Mouse (Mus musculus): Measurements from ENCODE around the gene Gm49425.
"Not testable (repeated sequence)": the region's sequence is repeated elsewhere in the genome, so short reads cannot be mapped to it uniquely, and the experiment has no call there.

Gm49425 gene

DNA sequence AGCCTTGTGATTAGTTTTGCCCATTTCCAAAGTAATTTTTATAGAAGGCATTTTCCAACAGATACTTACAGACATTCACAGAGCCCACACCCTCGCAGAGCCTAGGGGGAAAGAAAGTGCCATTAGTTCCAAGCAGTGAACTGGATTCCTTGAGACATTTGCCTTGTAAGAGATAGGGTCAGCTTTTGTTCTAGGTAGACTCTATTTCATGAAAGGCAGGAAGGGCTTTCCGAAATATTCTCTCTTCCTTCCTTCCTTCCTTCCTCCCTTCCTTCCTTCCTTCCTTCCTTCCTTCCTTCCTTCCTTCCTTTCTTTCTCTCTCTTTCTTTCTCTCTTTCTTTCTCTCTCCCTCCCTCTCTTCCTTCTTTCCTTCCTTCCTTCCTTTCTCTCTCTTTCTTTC, at the start of gene Gm49425:
Gene Gm49425, minus strand, starts transcription at position 101 of the 400 bp plus-strand sequence.
- not testable (repeated sequence) for DNase-seq

DNA sequence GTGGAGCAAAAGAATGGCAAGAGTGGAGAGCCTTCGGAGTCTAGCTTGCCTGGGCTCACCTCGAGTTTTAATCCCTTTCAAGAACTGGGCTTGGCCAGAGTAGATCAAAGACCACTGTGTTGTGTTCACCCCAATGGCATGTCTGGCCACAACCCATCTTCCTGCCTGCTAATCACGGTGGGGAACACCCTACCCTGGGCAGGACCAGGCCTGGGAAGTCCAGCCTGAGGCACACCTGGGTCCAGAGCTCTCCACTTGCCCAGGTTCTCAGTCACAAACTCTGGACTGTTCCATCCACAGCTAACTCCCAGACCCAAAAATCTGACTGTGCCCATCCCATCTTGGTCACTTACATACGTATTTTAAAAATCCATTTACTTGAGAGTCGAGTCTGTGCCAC, 45.8 kb upstream of the Gm49425 start, which contains the start of gene Krt90:
Gene Krt90, minus strand, starts transcription at position 101 of the 400 bp plus-strand sequence.
- DNase-seq = no peak

DNA sequence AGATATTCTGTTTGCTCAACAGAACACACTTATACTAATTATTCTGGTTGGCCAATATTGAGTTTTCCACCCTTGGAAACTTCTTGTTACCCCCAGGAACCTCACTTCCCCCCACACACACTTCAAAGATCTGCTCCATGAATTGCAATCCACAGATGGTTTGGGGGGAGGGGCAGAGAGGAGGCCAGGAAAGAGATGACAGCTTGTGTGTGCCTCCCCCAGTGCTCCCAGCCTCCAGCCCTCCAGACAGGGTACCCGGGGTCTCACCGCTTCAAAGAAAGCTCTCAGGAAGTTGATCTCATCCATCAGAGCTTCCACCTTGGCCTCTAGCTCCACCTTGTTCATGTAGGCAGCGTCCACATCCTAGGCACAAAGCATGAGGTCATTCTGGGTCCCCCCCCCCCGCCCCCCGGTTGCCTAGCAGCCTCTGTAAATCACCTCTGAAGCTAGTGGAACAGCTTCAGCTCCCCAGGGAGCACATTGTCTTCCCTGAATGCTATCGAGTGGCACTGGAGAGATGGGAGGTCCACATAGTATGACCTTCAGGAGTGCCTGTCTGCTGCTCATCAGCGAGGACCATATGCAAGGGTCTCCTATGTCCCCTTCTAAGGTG, 41.1 kb upstream of the Gm49425 start:
- no peak for DNase-seq

DNA sequence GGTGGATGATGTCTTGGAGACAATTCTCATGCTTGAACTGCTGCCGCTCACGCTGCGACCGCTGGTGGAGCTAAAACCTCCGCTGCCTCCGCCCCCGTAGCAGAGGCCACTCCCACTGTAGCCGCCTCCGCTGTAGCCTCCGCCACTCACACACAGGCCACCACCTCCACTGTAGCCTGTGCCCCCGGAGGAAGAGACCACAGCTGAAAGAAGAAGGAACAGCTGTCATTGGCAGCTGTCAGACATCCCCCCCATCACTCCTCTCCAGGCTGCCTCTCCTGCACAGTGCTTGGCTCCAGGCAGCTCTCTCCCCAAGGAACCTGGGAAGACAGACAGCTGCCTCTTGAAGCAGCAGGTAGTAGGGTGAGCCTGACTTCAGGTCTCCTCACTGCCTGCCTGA, 36.1 kb upstream of the Gm49425 start:
- DNase-seq = peak; percentile 40

DNA sequence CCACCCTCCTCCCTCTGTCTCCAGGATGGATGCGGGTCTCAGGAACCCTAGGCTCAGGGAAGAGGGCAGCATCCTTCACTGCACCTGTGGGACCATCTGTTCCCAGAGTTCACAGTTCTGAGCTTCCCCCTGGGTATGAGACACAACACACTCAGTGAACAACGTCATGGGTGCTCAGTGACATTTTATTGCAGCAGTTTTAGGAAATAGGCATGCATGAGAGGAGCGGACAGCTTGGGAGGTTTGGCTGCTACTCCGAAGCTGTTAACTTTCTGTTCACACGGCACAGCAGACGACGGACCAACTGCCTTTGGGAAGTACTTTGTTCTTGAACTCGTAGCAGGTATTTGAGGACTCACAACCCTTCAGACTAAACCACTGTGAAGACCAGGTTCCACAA, 35.1 kb upstream of the Gm49425 start:
- no peak for DNase-seq

DNA sequence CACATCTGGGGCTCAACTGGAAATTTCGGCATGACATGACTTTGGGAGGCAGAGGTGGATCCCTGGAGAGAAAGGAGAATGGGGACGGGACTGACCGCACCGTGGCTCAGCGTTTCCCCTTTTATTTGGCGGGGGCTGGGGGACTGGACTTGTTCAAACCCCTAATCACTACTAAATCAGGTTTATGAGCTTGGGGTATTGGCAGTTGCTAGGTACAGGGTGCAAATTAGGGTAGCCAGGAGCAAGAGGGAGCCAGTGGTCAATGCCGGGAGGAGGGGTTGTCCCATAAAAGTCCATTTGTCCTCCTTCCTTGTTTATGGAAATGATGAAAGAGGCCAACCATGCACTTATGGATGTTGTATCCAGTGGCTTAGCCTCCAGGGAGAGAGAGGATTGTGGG, 33.5 kb upstream of the Gm49425 start, which contains the start of gene Krt82:
Gene Krt82, minus strand, starts transcription at position 101 of the 400 bp plus-strand sequence.
- DNase-seq = no peak

DNA sequence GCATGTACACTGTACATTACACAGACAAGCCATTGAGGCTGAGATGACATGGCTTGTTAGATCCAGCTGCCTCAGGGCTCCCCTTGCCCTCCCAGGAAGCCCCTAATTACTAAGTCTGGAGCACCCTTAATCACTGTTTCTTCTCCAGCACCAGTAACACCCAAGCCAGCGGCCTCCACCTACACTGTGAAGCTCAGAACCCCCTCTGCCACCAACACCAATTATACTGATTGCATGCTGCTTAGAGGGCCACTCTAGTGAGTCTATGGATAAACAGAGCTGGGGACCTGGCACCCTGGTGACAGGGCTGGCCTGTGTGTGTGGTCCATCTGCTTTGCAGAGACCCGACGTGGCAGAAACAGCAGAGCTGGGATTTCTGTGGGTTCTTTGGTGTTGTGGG, 27.4 kb upstream of the Gm49425 start:
- no peak for DNase-seq

DNA sequence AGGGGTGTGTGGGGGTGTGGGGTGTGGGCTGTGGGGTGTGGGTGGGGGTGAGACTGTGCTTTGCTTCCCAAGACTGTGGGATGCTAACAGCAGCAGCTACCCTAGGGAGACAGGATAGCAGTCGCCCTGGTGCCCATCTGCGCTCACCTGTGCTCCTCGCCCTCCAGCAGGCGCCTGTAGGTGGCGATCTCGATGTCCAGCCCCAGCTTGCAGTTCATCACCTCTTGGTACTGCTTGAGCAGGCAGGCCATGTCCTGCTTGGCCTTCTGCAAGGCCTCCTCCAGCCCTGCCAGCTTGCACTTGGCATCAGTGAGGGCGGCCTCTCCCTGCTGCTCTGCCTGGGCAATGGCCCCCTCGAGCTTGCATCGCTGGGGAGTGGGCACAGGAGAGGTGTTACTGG, 25.5 kb upstream of the Gm49425 start:
- DNase-seq = no peak

DNA sequence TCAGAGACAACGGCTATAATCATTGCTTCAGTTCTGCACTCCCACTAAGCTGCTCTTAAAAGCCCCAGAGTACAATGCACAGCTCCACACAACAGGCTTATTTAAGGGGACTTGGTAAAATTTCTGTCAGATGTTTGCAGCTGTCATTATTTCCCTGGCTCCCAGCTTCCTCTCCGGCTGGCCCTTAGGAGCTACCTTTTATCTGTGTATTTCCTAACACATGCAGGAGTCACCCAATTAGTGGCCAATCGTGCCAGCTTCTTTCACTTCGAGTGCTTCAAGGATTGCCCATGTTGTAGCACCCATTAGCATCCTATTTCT, 21.5 kb upstream of the Gm49425 start:
- no peak for DNase-seq

DNA sequence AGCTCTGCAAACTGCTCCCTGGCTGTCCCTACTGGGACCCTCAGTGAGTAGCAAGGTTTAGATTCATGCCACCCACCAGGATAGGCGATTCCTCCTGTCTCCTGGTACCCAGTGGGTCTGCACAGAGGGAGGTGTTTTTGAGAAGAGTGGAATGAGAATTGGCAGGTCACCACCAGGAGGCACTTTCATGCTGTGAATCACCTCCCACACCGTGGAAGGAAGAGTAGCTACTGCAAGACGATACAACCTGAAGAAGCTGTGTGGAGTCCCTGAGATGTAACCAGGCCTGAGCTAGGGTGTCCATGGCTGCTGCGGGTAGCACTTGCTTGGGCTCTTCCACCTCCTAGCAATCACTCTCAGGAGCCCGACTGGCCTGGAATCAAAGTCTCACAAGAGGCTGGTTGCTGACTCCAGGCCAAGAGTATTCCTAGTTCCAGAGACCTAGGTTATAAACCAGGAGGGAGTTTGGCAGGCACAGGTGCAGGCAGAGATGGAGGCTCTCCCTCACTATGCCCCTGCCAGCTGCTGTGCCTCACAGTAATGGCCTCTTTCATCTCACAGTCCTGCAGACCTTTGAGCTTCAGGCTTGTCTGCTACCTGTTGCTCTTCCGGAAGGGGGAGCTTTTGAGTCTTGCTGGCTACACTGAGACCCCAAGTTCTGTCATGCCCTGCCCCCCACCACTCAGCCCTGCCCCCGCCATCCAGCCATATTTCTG, 21.0 kb upstream of the Gm49425 start:
- DNase-seq = no peak

DNA sequence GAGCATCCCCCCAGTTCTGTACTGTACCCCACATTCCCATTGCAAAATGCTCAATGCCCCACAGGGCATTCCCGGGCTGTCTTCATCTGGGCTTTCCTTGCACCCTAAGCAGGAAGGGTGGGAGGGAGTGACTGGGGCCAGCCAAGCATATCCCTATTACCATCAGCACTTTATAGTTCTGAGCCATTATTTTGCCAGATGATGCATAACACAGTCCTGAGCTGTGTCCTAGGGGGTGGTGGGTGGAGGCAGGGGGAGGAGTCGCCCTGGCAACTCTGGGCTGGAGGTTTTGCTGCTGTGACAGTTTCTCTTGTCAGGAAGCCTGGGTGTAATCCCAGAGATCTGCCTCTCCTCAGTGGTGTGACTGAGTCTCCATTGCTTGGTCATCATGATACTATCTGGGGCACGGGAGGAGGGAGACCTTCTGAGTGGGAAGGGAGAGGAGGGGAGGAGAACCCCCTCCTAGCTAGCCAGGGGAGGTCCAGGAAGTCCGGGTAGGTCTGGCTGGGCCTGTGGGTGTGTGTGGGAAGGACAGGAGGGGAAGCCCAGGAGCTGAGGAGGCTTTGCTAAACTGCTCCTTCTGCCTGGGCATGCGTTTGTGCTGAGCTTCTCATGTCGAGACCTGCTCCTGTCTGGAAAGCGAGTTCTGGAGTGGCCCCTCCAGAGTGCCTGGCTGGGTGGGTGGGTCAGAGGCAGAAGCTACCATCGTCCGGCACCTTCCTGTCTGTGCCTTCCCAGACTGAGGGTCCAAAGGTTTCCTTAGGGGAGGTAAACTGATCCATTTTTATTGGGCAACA, 19.2 kb upstream of the Gm49425 start:
- DNase-seq = no peak

DNA sequence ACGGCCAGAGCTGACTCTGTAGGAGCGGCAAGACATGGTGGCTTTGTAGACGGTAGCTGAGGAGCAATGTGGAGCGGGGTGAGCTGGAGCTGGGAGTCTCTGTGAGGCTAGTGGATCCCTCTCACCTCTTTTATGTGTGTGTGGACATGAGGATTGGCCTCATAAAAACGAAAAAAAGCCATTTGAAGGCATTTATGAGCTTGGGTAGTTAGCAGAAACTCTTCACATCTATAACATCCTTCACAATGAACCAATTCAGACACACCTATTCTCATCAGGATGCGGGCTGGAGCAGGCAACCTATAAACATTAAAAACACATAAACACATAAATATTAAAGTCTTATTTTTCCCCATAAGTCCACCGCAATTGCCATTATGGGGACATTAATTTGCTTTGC, 15.7 kb upstream of the Gm49425 start, which contains the start of gene Krt84:
Gene Krt84, minus strand, starts transcription at position 101 of the 400 bp plus-strand sequence.
- DNase-seq = no peak

DNA sequence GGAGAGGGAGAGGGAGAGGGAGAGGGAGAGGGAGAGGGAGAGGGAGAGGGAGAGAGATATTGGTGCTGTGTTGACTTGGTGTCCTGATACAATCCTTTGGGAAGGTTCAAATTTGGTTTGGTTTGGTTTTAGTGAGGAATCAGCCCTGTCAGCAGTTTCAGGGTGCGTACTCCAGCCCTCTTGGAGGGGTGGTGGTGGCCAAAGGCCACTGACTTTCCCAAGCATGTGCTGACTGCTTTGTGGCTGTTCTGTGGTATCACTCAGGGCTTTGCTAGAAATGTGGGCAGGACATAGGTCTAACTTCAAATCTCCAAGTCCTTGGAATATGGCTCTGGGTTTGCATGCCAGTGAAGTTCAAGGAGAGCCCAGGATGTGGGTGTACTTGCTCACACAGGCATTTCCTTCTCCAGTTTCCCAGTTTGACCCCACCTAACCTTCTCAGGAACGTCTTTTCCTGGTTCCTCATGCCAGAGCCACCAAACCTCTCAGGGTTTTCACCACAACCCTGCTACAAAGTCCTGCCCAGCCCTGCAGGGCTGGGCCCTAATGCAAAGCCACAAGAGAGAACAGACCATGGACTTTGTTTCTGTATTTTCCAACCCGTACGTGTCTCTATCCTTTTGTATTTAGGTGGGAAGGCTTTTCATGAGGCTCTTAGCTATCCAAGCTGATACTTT, 5.6 kb upstream of the Gm49425 start:
- no peak for DNase-seq

DNA sequence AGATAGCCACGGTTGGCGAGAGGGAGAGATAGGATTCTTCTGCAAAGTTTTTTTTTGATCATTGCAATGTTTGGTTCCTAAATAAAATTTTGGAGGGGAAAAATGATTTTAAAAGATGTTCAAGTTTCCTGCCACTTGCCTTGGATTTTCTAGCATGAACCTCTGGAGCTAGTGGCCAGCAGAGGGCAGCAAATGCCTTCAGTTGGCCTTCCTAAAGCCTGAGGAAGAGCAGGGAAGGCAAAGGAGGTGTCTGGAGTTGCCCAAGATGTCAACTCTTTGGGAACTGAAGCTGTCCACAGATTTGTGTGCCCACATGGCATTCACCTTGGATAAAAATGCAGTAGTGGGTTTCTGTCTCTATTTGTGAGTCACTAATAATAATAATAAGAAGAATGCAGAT, 2.7 kb upstream of the Gm49425 start:
- DNase-seq = peak; percentile 90

DNA sequence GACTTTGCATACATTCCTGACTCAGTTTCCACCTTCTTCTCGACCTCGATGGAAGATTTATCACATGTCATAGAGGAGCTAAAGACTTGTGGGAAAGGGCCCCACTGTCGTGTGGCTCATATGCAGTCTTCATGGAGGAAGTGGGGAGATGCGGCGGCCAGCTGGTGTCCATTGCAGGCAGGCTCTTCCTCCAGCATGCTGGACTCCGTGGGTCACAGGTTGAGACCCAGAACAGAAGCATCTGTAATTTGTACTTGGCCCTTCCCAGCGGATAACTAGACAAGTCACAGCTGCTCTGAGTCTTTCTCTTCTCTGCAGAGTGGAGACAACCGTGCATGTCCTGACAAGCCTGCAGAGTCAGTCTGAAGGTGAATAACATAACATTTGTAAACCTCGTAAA, 8.8 kb downstream of the Gm49425 start:
- no peak for DNase-seq

DNA sequence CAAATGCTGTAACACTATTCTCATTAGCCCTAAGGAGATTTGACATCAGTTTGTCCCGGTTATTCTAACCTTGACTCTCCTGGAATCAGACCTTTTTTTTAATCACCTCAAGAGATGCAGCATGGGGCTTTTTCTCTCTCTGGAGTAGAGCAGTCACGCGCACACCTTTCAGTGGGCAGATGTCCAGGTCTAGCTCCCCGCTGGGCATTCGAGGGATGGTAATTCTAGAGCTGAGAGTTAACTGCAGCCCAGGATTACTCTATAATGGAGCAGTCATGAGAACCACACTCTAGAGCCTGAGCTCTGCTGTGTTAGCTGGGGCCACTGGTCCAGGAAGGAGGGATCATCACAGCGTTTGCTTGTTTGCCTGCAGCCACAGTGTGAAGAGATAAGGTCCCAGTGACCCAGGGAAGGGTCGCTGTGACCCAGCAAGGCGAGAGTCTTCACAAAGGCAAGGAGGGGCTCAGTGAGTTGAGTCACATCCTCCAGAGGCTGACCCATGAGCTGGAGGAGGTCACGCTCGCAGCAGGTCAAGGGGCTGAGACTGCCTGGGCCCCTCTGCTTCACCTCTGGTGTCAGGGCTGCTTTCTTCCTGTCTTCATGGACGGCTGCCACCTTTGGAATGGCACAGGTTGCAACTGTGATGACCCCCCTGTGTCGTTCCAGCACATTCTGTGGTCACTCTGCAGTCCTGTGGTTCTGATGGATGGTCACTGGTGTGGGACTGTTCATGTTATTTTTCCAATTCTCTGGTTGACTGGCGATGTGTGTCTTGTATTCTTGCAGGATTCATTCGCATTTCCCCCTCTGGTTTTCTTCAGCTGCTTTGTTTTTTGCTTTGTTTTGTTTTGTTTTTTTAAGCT, 9.9 kb downstream of the Gm49425 start:
- no peak for DNase-seq

DNA sequence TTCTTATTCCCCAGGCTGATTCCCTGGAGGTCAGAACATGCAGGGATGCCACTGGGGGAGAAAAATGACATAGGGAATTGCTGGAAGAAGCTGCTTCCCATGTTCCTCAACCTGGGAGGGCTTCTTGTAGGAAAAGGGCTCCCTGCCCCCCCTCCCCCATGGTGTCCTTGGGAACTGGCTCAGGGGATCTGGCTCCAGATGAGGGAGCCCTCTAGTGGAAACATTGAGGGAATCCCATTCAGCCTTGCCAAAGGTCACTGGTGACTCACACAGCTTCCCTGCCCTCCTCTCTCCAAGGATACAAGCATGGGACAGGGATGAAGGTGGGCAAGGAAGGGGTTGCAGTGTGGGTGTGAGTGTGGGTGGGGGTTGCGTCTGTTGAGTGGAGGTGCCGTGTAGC, 19.9 kb downstream of the Gm49425 start:
- no peak for DNase-seq

DNA sequence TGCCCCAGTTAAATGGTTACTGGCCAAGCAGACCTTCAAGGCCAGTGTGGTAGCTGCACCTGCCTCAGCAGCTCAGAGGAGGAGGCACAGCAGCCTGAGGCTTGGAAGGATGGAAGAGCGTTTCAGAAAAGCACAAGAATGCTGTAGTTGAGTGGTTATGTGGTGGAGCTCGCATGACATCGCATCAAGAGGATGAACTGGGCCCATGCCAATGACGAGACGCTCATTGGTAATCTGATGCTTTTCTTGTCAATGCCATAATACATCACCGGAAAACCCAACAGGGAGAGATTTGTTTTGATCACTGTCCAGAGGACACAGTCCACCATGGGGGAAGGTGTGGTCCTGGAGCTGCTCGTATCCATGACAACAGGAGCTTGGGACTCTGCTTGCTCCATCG, 21.8 kb downstream of the Gm49425 start:
- no peak for DNase-seq

DNA sequence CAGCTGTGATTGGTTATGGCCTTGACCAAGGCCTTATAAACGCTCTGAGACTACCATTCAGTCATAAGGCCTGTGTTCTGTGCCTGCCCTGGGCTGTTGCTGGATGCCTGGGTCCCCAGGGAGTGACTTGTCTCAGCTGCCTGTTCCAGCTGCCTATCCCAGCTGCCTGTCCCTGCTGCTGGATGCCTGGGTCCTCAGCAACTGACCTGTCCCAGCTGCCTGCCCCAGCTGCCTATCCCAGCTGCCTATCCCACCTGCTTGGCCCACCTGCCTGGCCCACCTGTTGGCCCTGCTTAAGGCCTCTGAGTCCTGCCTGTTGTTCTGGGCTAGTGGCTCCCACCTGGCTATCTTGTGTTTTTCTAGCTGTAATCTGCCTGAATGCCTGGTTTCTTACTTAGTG, 22.9 kb downstream of the Gm49425 start:
- no peak for DNase-seq

DNA sequence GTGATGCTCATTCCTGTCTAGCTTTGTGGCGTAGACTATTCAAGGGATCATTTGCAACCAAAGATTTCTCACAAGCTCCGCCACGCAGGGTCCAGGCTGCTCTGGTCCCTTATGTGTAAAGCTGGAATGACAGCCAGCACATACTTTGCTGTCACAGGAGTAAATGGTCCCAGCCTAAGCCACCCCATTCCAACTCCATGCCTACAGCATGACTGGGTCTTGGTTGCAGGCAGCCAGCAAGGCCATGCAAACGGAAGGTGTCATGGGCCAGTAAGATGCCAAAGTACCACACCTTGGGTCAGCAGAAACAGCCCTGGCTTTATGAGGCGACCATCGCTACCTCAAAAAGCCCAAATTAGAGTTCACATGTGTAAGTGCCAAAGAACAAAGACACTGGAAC, 23.3 kb downstream of the Gm49425 start:
- DNase-seq = no peak

DNA sequence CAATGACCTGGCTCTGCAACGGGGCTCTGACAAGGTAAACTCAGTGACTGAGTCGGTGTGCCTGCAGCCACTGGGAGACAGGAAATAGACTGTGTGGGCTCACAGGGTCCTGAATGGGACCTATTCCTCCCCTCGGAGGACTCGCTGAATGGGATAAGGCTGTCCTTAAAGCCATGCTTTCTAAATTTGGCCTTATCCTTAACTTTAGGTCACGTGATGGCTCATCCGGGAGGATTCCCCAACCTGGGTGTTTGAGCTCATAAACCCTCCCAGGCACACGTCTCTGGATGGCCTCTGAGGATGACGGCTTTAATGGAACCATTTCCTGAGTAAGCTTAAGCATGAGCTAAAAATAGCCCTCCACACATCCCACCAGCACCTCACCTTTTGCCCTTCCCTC, 24.3 kb downstream of the Gm49425 start:
- no peak for DNase-seq

DNA sequence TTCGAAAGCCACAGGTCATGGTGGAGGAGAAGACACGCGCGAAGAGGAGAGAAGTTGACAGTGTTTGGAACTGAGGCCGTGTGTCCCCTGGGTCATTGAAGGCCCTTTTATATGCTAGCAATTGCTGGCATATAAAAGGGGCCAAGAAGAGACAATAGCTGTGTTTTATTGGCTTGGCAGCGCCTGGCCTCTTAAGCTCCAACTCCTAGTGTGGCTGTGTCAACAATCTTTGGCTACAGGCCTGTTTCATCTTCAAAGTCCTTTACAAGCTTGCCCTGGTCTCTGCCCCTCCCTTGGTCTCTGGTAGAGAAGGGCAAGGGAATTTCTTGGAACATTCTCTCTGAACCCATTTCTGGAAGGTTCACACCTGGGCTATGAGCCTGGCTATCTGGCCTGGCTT, 25.6 kb downstream of the Gm49425 start, which contains the start of gene Krt83:
Gene Krt83, minus strand, starts transcription at position 82 of the 400 bp plus-strand sequence.
- DNase-seq = no peak

All from right cerebral cortex, postnatal 14 days (tissue).